Mouse (Mus musculus): ENCODE measurements around the gene Gid8. TPM values are rescaled to one million over a fixed set of nuclear protein-coding genes. Genes with fewer than 3 reads are reported as not detected.

The Gid8 gene
- polyA plus RNA-seq, 1 experiment from 2014 or later: 66.0 TPM

DNA sequence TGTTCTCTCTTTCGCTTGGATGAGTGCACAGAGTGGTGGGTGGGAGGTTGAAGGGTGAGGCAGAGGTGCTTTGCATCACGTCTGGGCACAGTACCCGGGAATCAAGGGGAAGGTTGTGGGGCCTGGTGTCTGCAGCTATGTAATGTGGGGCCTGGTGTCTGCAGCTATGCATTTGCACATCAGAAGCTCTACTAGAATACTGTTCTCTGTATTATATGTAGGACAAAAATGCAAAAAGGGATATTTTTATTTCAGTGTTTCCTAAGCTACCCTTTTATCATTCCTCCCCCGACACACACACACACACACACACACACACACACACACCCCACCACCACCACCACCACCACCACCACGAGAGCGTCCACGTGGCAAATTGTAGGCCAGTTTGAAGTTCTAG is 25.3 kb downstream of the Gid8 start:
- H3K4me2 ChIP-seq (ENCODE audit: low read depth): no peak overlapping the region
- H3K4me1 ChIP-seq (ENCODE audit: control insufficient read depth, insufficient read depth, low read length): no peaks in the 10 kb centered on the region
- ATAC-seq (ENCODE audit: insufficient read depth, low FRiP score, low TSS enrichment): no peak
- H3K27me3 ChIP-seq (ENCODE audit: control insufficient read depth, insufficient read depth, low read length): no peaks in the 10 kb centered on the region
- no peak overlapping the region for H3K4me3 ChIP-seq (ENCODE audit: low read depth, low read length)
- no peak for DNase-seq (ENCODE audit: low spot score)
- H3K9ac ChIP-seq (ENCODE audit: low read length): no peak overlapping the region
- H3K27ac ChIP-seq (ENCODE audit: low read depth, low read length): no peak overlapping the region
- no peaks in the 10 kb centered on the region for H3K9me3 ChIP-seq (ENCODE audit: control insufficient read depth, low read length)
- no peaks in the 10 kb centered on the region for H3K36me3 ChIP-seq (ENCODE audit: control insufficient read depth, insufficient read depth, low read length)
- 87% methylated on average over 7 of the region's 7 CpGs for WGBS

DNA sequence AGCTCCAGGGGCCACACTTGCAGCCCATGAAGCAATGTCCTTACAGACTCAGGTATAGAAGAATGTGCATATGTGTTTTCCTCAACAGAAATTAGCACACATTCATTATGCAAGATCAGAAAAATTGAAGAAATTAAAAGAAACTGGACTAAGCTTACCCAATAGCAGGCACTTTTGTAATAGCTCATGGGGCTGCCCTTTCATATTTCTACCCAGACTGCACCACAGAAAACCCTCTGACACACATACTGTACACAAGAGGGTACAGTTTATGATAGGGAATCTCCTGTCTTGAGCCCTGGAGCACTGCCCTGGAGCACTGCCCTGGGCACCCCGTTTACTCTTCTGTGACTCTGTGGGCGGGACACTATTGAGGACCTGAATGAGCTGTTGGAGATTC is 28.1 kb downstream of the Gid8 start:
- DNase-seq (ENCODE audit: low spot score) (no peak), ATAC-seq (ENCODE audit: insufficient read depth, low FRiP score, low TSS enrichment) (no peak)
- no peaks in the 10 kb centered on the region for H3K36me3 ChIP-seq (ENCODE audit: control insufficient read depth, insufficient read depth, low read length)
- no peak overlapping the region for H3K4me2 ChIP-seq (ENCODE audit: low read depth)
- no peak overlapping the region for H3K4me3 ChIP-seq (ENCODE audit: low read depth, low read length)
- 78% methylated on average over 2 of the region's 2 CpGs for WGBS
- H3K4me1 ChIP-seq (ENCODE audit: control insufficient read depth, insufficient read depth, low read length): no peaks in the 10 kb centered on the region
- no peak overlapping the region for H3K27ac ChIP-seq (ENCODE audit: low read depth, low read length)
- H3K27me3 ChIP-seq (ENCODE audit: control insufficient read depth, insufficient read depth, low read length): no peaks in the 10 kb centered on the region
- H3K9me3 ChIP-seq (ENCODE audit: control insufficient read depth, low read length): no peaks in the 10 kb centered on the region
- H3K9ac ChIP-seq (ENCODE audit: low read length): no peak overlapping the region

DNA sequence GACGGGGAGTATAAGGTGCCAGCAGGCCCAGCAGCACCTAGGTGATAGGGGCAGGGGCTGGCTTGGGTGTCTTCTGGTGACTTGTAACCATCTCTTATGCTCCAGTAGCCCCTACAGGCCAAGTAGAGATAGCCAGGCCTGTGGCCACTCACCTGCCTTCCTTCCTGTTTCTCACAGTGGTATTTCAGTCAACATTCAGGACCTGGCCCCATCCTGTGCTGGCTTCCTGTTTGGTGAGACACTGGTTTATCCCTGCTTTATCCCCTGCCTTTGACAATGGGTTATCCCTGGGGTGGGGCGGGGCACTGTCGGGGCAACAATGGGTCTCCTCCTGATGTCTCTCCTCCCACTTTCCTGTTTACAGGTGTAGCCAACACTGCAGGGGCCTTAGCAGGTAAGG is 30.4 kb downstream of the Gid8 start:
- H3K36me3 ChIP-seq (ENCODE audit: control insufficient read depth, insufficient read depth, low read length): no peaks in the 10 kb centered on the region
- H3K4me2 ChIP-seq (ENCODE audit: low read depth): no peak overlapping the region
- H3K27ac ChIP-seq (ENCODE audit: low read depth, low read length): no peak overlapping the region
- DNase-seq (ENCODE audit: low spot score) (no peak), ATAC-seq (ENCODE audit: insufficient read depth, low FRiP score, low TSS enrichment) (no peak)
- no peak overlapping the region for H3K9ac ChIP-seq (ENCODE audit: low read length)
- H3K9me3 ChIP-seq (ENCODE audit: control insufficient read depth, low read length): no peaks in the 10 kb centered on the region
- WGBS: 34% methylated on average over 3 of the region's 3 CpGs
- no peak overlapping the region for H3K4me3 ChIP-seq (ENCODE audit: low read depth, low read length)
- H3K4me1 ChIP-seq (ENCODE audit: control insufficient read depth, insufficient read depth, low read length): no peaks in the 10 kb centered on the region
- H3K27me3 ChIP-seq (ENCODE audit: control insufficient read depth, insufficient read depth, low read length): no peaks in the 10 kb centered on the region

DNA sequence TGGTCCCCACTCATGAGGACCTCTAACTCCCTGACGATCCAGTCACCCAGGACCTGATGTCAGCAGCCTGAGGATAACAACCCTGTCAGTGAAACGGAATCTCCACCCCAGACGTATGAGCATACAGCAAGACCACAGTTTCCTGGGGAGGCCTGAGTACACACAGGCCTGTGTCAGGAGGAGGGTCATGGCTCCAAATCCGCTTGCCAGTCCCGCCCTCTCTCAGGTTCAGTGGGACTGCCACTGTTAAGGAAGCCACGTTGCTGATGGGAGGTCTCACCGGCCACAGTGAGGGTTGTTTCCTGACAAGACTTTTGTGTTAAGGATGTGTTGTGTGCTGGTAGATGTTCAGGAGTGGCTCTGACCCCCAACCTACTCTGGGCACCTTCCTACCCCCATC is 31.5 kb downstream of the Gid8 start:
- Histone ChIP-seq H3K4me2 (ENCODE audit: low read depth) (no peak overlapping the region), H3K27ac (ENCODE audit: low read depth, low read length) (no peak overlapping the region), H3K9ac (ENCODE audit: low read length) (no peak overlapping the region), H3K27me3 (ENCODE audit: control insufficient read depth, insufficient read depth, low read length) (no peaks in the 10 kb centered on the region), H3K4me3 (ENCODE audit: low read depth, low read length) (no peak overlapping the region), H3K36me3 (ENCODE audit: control insufficient read depth, insufficient read depth, low read length) (no peaks in the 10 kb centered on the region), H3K4me1 (ENCODE audit: control insufficient read depth, insufficient read depth, low read length) (no peaks in the 10 kb centered on the region), H3K9me3 (ENCODE audit: control insufficient read depth, low read length) (no peaks in the 10 kb centered on the region)
- ATAC-seq (ENCODE audit: insufficient read depth, low FRiP score, low TSS enrichment) (no peak), DNase-seq (ENCODE audit: low spot score) (peak; percentile 2)
- 78% methylated on average over 7 of the region's 7 CpGs for WGBS

DNA sequence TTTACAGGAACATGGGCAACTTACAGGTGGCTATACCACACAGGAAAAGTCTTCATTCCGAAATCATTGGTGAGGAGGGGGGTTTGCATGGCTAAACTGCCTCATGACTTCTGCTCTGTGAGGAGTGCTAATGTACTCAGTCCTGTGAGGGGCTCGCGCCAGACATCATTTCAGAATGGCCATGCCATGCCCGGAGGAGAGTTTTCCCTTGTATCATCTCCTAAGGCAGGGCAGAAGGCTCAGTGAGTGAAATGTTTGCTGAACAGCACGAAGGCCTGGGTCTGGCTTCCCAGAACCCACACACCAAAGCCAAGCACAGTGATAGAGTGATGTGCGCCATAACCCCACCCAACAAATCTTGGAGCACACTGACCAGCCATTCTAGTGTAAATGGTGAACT is 32.9 kb downstream of the Gid8 start:
- H3K27ac ChIP-seq (ENCODE audit: low read depth, low read length): no peak overlapping the region
- no peaks in the 10 kb centered on the region for H3K36me3 ChIP-seq (ENCODE audit: control insufficient read depth, insufficient read depth, low read length)
- H3K4me1 ChIP-seq (ENCODE audit: control insufficient read depth, insufficient read depth, low read length): peaks cover 5% of the 10 kb centered on the region; the same call in 1 of the 2 replicates
- no peak for DNase-seq (ENCODE audit: low spot score)
- no peak overlapping the region for H3K4me2 ChIP-seq (ENCODE audit: low read depth)
- no peaks in the 10 kb centered on the region for H3K9me3 ChIP-seq (ENCODE audit: control insufficient read depth, low read length)
- ATAC-seq (ENCODE audit: insufficient read depth, low FRiP score, low TSS enrichment): no peak
- no peak overlapping the region for H3K4me3 ChIP-seq (ENCODE audit: low read depth, low read length)
- H3K27me3 ChIP-seq (ENCODE audit: control insufficient read depth, insufficient read depth, low read length): no peaks in the 10 kb centered on the region
- 89% methylated on average over 6 of the region's 6 CpGs for WGBS
- no peak overlapping the region for H3K9ac ChIP-seq (ENCODE audit: low read length)

DNA sequence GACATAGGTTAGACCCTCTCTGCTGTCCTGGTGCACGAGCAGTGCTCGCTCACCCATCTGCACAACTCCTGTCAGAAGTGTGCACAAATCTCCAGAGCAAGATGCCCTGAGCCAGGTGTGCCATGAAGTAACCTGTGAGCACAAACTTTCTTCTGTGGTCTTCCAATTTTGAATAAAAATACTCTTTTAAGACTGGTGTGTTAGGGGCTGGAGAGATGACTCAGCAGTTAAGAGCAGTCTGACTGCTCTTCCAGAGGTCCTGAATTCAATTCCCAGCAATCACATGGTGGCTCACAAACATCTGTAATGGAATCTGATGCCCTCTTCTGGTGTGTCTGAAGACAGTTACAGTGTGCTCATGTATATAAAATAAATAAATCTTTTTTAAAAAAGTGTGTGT is 33.4 kb downstream of the Gid8 start:
- no peaks in the 10 kb centered on the region for H3K36me3 ChIP-seq (ENCODE audit: control insufficient read depth, insufficient read depth, low read length)
- no peak for ATAC-seq (ENCODE audit: insufficient read depth, low FRiP score, low TSS enrichment)
- no peak overlapping the region for H3K9ac ChIP-seq (ENCODE audit: low read length)
- H3K27me3 ChIP-seq (ENCODE audit: control insufficient read depth, insufficient read depth, low read length): no peaks in the 10 kb centered on the region
- DNase-seq (ENCODE audit: low spot score): no peak
- 90% methylated on average over 2 of the region's 2 CpGs for WGBS
- H3K4me2 ChIP-seq (ENCODE audit: low read depth): no peak overlapping the region
- H3K27ac ChIP-seq (ENCODE audit: low read depth, low read length): no peak overlapping the region
- no peak overlapping the region for H3K4me3 ChIP-seq (ENCODE audit: low read depth, low read length)
- peaks cover 5% of the 10 kb centered on the region; the same call in 1 of the 2 replicates for H3K4me1 ChIP-seq (ENCODE audit: control insufficient read depth, insufficient read depth, low read length)
- H3K9me3 ChIP-seq (ENCODE audit: control insufficient read depth, low read length): no peaks in the 10 kb centered on the region

DNA sequence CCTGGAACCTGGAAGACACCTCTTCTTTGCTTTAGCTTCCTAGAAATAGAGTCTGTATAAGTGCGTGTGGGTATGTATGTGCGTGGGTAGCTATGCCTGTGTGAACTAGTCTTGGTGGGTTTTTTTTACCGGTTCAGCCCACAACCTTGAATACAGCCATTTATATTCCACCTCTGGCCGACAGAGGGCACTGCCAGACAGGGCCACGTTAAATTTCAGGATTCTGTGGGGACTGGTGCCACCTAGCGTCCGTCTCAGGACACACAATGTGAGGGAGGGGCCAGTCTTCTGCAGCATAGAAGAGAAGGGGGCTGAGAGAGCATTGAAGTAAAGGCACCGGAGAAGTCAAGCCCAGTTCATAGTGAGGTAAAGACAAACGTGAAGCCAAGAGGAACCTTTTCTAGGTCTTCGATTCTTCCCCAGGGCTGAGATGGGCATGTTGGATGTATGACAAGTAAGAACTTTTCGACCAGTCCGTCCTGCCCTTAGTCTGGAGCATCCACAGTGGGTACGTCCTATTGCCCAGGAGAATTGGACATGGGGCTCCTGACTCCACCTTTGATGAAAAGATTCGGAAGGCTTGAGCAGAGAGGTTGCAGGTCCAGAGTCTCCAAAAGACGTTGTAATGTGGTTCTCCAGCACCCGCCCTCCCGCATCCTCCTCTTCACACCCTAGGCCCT is 35.5 kb downstream of the Gid8 start:
- H3K27me3 ChIP-seq (ENCODE audit: control insufficient read depth, insufficient read depth, low read length): no peaks in the 10 kb centered on the region
- H3K4me2 ChIP-seq (ENCODE audit: low read depth): no peak overlapping the region
- DNase-seq (ENCODE audit: low spot score): peak; percentile 86
- H3K9ac ChIP-seq (ENCODE audit: low read length): no peak overlapping the region
- H3K4me1 ChIP-seq (ENCODE audit: control insufficient read depth, insufficient read depth, low read length): peaks cover 5% of the 10 kb centered on the region; the same call in 1 of the 2 replicates
- no peaks in the 10 kb centered on the region for H3K9me3 ChIP-seq (ENCODE audit: control insufficient read depth, low read length)
- ATAC-seq (ENCODE audit: insufficient read depth, low FRiP score, low TSS enrichment): peak; percentile 38; the same call in 1 of the 2 replicates
- WGBS: 35% methylated on average over 17 of the region's 17 CpGs
- H3K4me3 ChIP-seq (ENCODE audit: low read depth, low read length): no peak overlapping the region
- no peaks in the 10 kb centered on the region for H3K36me3 ChIP-seq (ENCODE audit: control insufficient read depth, insufficient read depth, low read length)
- no peak overlapping the region for H3K27ac ChIP-seq (ENCODE audit: low read depth, low read length)

DNA sequence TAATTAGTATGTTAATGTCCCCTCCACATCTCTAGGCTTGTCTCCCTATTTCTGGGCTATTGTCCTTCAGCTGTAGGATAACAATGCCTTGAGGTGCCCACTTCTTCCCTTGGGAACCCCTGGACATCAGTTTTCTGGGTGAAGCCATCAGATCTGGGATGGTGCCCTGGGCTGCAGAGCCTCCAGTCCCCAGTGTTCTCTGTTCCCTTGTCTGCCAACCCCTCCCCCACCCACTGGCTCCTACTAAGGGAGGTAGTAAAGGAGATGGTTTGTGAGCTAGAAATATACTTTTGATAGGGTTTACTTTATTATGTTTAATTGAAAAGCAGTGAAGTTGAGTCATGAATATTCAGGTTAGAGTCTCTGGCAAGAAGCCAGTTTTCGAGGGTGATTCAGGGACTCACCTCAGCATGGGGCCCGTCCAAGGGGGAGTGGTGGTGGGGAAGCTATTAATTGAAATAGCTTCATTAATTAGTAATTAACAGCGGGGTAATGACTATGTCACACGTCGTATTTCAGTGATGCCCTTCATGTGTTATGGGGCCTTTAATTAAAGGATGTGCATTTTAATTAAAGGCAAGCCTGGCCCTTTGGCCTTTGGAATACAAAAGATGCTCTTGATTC is 36.8 kb downstream of the Gid8 start:
- ATAC-seq (ENCODE audit: insufficient read depth, low FRiP score, low TSS enrichment) (no peak), DNase-seq (ENCODE audit: low spot score) (no peak)
- Histone ChIP-seq H3K27ac (ENCODE audit: low read depth, low read length) (no peak overlapping the region), H3K27me3 (ENCODE audit: control insufficient read depth, insufficient read depth, low read length) (no peaks in the 10 kb centered on the region), H3K9ac (ENCODE audit: low read length) (no peak overlapping the region), H3K36me3 (ENCODE audit: control insufficient read depth, insufficient read depth, low read length) (no peaks in the 10 kb centered on the region), H3K4me1 (ENCODE audit: control insufficient read depth, insufficient read depth, low read length) (peaks cover 5% of the 10 kb centered on the region; the same call in 1 of the 2 replicates), H3K9me3 (ENCODE audit: control insufficient read depth, low read length) (no peaks in the 10 kb centered on the region), H3K4me2 (ENCODE audit: low read depth) (no peak overlapping the region), H3K4me3 (ENCODE audit: low read depth, low read length) (no peak overlapping the region)
- WGBS: 38% methylated on average over 5 of the region's 5 CpGs

DNA sequence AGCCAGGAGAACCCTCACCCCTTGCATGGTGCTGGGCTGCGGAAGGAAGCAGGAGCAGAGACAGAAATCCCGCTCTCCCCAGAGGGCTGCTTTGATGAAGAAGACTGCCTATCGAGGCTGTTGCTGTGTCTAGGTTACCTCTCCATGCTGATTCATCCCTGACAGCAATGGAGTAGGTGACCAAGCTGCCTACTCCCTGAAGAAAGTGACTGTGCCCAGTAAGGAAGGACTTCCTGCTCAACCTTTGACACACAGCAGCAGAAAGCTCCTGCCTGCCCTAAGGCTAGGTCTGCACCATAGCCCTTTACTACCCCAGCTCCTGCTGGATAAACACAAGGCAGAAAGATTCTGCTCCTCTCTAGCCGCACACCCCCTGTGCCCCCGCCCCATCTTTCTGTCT is 39.0 kb downstream of the Gid8 start:
- H3K9ac ChIP-seq (ENCODE audit: low read length): no peak overlapping the region
- DNase-seq (ENCODE audit: low spot score): no peak
- H3K9me3 ChIP-seq (ENCODE audit: control insufficient read depth, low read length): no peaks in the 10 kb centered on the region
- H3K4me2 ChIP-seq (ENCODE audit: low read depth): no peak overlapping the region
- H3K4me3 ChIP-seq (ENCODE audit: low read depth, low read length): no peak overlapping the region
- no peaks in the 10 kb centered on the region for H3K27me3 ChIP-seq (ENCODE audit: control insufficient read depth, insufficient read depth, low read length)
- no peak overlapping the region for H3K27ac ChIP-seq (ENCODE audit: low read depth, low read length)
- 72% methylated on average over 5 of the region's 5 CpGs for WGBS
- no peak for ATAC-seq (ENCODE audit: insufficient read depth, low FRiP score, low TSS enrichment)
- peaks cover 5% of the 10 kb centered on the region; the same call in 1 of the 2 replicates for H3K4me1 ChIP-seq (ENCODE audit: control insufficient read depth, insufficient read depth, low read length)
- no peaks in the 10 kb centered on the region for H3K36me3 ChIP-seq (ENCODE audit: control insufficient read depth, insufficient read depth, low read length)

All from neural tube, embryonic 11.5 days (tissue).